Mouse (Mus musculus) hindbrain, embryonic 13.5 days (tissue): Measurements from ENCODE around the gene Ngf. TPM values are rescaled to one million over a fixed set of nuclear protein-coding genes. Genes with fewer than 3 reads are reported as not detected.

ENCODE experiments used
- ATAC-seq: fragments of 200-750 bp; cut with Nextera tagmentation; 2 replicates; pipeline ENCODE4 v1.8.0; 2017; ENCODE audit warnings: moderate TSS enrichment; ENCODE audit not compliant: low FRiP score
- H3K27ac ChIP-seq: fragments of 300-500 bp; sonication (generic); 2 replicates; pipeline ENCODE4 v1.5.1; 2015; ENCODE audit warnings: inconsistent platforms, mild to moderate bottlenecking, moderate library complexity
- H3K27me3 ChIP-seq: fragments of 300-500 bp; sonication (generic); 2 replicates; pipeline ENCODE4 v1.6.1; 2015; ENCODE audit warnings: mild to moderate bottlenecking, inconsistent platforms
- H3K36me3 ChIP-seq: fragments of 300-500 bp; sonication (generic); 2 replicates; pipeline ENCODE4 v1.6.1; 2015; ENCODE audit warnings: mild to moderate bottlenecking, inconsistent platforms
- H3K4me1 ChIP-seq: fragments of 300-500 bp; sonication (generic); replicated peaks from 2 replicates; pipeline ENCODE4 v1.6.1; 2015; ENCODE audit warnings: inconsistent platforms
- H3K4me2 ChIP-seq: fragments of 300-500 bp; sonication (generic); 2 replicates; pipeline ENCODE4 v1.6.1; 2015; ENCODE audit warnings: inconsistent platforms, mild to moderate bottlenecking, moderate library complexity
- H3K4me3 ChIP-seq: fragments of 300-500 bp; sonication (generic); 2 replicates; pipeline ENCODE4 v1.5.1; 2015; ENCODE audit warnings: mild to moderate bottlenecking, inconsistent platforms
- H3K9ac ChIP-seq: fragments of 300-500 bp; sonication (generic); 2 replicates; pipeline ENCODE4 v1.6.1; 2015; ENCODE audit warnings: mild to moderate bottlenecking, inconsistent platforms
- H3K9me3 ChIP-seq: fragments of 300-500 bp; sonication (generic); 2 replicates; pipeline ENCODE4 v1.6.1; 2016; ENCODE audit warnings: inconsistent platforms
- WGBS: fragments of 180-500 bp; shearing (Covaris S2); methylation state at CpG from one replicate; pipeline ENCODE4 v1.1.7; 2015; 5-methylcytosine and 5-hydroxymethylcytosine counted together
- polyA plus RNA-seq: library from polyadenylated mRNA; unstranded; fragments of >200 nt; fragmentation: Nextera tagmentation; extraction: Ambion mirVana; gene quantifications from 2 replicates; pipeline ENCODE4 v1.2.1, GENCODE M21; 2015

Ngf gene
- polyA plus RNA-seq = 0.18 and 0.96 TPM in 2 replicates

DNA sequence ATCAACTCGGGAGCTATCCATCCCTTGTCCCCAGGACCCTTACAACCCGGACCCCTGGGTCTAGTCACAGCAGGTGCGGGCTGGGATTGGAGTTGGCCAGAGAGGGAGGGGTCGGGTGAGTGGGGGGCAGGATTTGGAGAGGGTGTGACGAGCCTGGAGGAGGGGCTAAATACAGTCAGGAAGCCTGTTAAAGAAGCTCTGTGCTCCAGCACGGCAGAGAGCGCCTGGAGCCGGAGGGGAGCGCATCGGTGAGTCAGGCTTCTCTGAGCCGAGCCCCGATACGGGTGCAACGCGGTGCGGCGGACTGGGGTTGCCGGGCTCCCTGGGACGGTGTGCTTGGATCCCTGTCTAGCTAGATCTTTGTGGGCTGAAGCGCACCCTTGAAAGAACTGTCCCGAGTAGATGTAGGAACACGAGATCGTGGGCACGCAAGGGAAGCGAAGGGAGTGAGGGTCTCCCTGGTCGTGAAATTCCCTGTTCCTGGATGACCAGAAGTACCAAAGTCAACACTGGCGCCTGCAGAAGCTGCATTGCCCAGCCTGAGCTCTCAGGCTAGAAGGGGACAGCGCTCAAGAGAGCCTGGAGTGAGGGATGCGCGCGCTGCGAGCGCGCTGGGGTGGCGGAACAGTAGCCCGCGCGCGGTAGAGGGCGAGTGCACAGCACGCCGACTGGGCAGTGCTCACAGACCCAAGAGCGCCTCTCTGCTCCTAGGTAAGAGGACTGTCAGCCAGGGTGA, at the start of gene Ngf:
TSS of gene Ngf (plus strand) at position 207 of the 736 bp plus-strand sequence.
- peak within 1 kb of the TSS; percentile 74 for H3K4me2 ChIP-seq
- peaks cover 58% of the 10 kb centered on the region for H3K27me3 ChIP-seq
- H3K9ac ChIP-seq = peak within 1 kb of the TSS; percentile 65
- peak; percentile 66; the same call in 1 of the 2 replicates for ATAC-seq
- H3K27ac ChIP-seq = no peak within 1 kb of the TSS
- peaks cover 10% of the 10 kb centered on the region; the same call in 1 of the 2 replicates for H3K4me1 ChIP-seq
- no peaks in the 10 kb centered on the region for H3K9me3 ChIP-seq
- no peaks in the 10 kb centered on the region for H3K36me3 ChIP-seq
- under 1% methylated on average over 43 of the region's 43 CpGs for WGBS
- H3K4me3 ChIP-seq = peak within 1 kb of the TSS; percentile 45

DNA sequence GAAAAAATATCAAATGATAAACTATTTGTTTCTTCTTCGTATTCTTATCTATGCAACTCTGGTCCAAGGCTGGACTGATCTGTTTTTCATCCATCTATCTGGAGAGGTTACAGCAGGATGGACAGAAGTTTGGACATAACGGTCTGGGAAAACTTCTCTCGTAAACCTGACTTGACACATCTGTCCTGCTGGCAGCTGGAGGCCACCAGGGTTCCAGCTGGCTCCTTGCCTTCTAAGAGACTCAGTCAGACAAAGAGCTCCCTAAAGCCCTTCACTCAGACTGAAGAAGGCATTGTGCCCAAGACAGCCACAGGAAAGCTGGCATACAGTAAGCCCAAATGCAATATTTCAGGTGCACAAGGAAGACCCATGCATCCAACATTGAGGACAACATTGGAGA, 24.2 kb upstream of the Ngf start:
- 85% methylated on average over 3 of the region's 3 CpGs for WGBS
- H3K36me3 ChIP-seq = no peaks in the 10 kb centered on the region
- no peaks in the 10 kb centered on the region for H3K27me3 ChIP-seq
- no peak overlapping the region for H3K9ac ChIP-seq
- ATAC-seq = no peak
- H3K4me1 ChIP-seq = no peaks in the 10 kb centered on the region
- no peak overlapping the region for H3K27ac ChIP-seq
- H3K4me2 ChIP-seq = no peak overlapping the region
- peaks cover 3% of the 10 kb centered on the region; the same call in 1 of the 2 replicates for H3K9me3 ChIP-seq
- no peak overlapping the region for H3K4me3 ChIP-seq

DNA sequence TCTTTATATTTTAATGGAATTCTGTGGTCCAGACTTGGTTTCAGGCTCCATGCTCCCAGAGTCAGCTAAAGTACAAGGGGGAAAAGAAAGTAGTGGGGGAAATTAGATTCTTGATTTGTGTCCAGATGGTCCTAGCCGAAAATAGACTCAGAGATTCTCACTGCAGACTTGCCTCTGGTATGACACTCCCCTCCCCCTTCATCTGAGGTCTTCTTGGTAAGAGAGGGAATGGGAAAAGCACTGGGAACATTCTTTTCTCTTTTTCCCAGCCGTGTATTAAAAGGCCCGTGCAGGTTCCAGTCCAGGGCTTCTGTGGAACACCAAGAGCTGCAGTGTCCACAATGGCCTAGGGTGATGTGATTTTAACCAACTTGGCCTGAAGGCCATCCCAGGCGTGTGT, 23.0 kb upstream of the Ngf start:
- H3K27me3 ChIP-seq = no peaks in the 10 kb centered on the region
- H3K27ac ChIP-seq = no peak overlapping the region
- H3K9me3 ChIP-seq = peaks cover 3% of the 10 kb centered on the region; the same call in 1 of the 2 replicates
- no peak for ATAC-seq
- no peak overlapping the region for H3K9ac ChIP-seq
- H3K4me1 ChIP-seq = no peaks in the 10 kb centered on the region
- 78% methylated on average over 4 of the region's 4 CpGs for WGBS
- no peak overlapping the region for H3K4me3 ChIP-seq
- H3K36me3 ChIP-seq = no peaks in the 10 kb centered on the region
- no peak overlapping the region for H3K4me2 ChIP-seq

DNA sequence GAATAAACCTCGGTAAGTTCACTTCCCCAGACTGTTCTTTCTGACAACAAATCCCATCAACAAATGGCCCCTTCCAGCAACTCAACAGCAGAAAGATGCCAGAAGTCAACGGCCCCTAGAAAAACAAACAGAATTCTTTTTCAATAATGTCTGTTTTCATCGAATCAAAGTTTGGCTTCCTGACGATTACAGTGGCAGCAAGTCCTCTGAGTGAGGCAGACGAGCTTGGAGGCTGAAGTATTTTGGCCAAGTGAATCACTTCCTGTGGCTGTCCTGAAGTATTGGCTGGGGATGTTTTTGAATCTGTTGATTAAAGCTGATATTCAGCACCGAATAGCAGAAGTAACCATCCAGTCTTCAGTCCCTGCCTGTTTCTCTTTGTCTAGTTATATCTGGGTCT, 15.2 kb upstream of the Ngf start:
- H3K4me3 ChIP-seq = no peak overlapping the region
- H3K27ac ChIP-seq = no peak overlapping the region
- no peaks in the 10 kb centered on the region for H3K36me3 ChIP-seq
- no peak for ATAC-seq
- no peaks in the 10 kb centered on the region for H3K4me1 ChIP-seq
- WGBS = 79% methylated on average over 6 of the region's 6 CpGs
- H3K9me3 ChIP-seq = no peaks in the 10 kb centered on the region
- no peak overlapping the region for H3K9ac ChIP-seq
- no peak overlapping the region for H3K4me2 ChIP-seq
- H3K27me3 ChIP-seq = no peaks in the 10 kb centered on the region

DNA sequence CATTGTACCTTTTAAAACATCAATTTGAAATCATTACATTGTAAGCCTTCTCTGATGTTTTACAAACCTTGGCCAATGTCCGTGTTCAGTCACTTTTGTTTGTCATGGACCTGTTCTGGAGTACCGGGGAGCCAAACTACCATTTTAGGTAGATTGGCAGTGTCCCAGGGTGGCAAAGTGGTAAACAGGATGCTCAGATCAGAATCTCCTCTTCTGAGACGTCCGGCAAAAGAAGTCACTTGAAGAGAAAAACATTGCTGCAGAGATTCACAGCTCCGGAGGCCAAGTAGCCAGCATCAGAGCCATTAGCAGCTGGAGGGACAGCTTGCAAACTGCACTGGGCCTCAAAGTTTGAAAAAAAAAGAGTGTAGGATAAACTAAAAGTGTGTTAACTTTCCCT, 9.2 kb upstream of the Ngf start:
- no peak overlapping the region for H3K9ac ChIP-seq
- WGBS = 85% methylated on average over 5 of the region's 5 CpGs
- no peaks in the 10 kb centered on the region for H3K36me3 ChIP-seq
- H3K27me3 ChIP-seq = 0 out of 2 replicates have a peak, but pooled peaks cover 6% of the 10 kb centered on the region
- no peak for ATAC-seq
- no peaks in the 10 kb centered on the region for H3K4me1 ChIP-seq
- no peak overlapping the region for H3K27ac ChIP-seq
- no peak overlapping the region for H3K4me3 ChIP-seq
- no peak overlapping the region for H3K4me2 ChIP-seq
- H3K9me3 ChIP-seq = no peaks in the 10 kb centered on the region

DNA sequence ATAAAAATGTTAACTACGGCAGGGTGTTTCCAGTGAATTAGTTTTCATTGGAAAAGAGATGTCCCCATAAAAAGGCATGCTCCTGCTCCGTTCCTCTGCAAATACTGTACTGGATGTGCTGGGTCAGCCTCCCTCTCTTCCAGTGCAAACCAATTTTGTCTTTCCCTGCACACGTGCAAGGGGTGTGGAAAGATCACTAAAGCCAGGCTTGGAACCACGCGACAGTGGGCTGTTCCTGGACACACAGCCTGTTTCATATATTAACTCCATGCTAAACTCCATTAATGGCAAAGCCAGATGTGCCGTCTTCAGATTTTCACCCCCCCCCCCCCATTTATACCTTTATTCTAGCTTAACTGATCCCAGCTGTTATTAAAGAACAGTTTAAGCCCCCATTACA, 8.7 kb upstream of the Ngf start:
- no peak overlapping the region for H3K4me2 ChIP-seq
- no peak for ATAC-seq
- no peaks in the 10 kb centered on the region for H3K9me3 ChIP-seq
- 0 out of 2 replicates have a peak, but pooled peaks cover 6% of the 10 kb centered on the region for H3K27me3 ChIP-seq
- H3K36me3 ChIP-seq = no peaks in the 10 kb centered on the region
- no peak overlapping the region for H3K4me3 ChIP-seq
- H3K4me1 ChIP-seq = no peaks in the 10 kb centered on the region
- H3K9ac ChIP-seq = no peak overlapping the region
- H3K27ac ChIP-seq = no peak overlapping the region
- 82% methylated on average over 6 of the region's 6 CpGs for WGBS

DNA sequence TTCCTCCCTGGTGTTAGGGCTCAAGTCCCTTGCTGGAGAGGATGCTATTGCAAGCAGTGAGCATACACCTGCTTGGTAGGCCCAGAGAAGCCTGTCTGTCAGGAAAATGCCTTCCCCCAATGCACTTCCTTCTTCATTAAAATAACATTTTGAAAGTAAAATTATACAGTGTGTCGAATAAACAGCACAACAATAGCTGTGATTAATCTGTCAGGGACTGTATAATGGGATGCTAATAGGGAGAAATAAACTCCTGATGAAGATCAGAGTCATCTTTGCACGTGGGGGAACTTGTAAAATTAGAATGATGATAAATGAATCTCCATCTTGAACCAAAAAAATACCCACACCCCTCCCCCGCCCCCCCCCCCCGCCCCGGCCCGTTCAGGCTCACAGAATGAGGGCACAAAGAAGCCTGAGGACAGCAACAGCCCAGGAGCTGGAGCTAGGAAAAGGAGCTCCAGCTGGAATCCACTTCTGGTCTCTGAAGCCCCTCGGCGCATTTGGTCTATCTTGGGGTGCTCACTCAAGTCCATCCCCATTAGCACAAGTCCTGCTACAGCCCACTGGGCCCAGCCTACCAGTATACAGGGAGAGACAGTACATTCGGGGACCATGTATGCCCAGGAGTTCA, 6.9 kb upstream of the Ngf start:
- no peak overlapping the region for H3K9ac ChIP-seq
- H3K4me2 ChIP-seq = no peak overlapping the region
- H3K36me3 ChIP-seq = no peaks in the 10 kb centered on the region
- no peak overlapping the region for H3K27ac ChIP-seq
- WGBS = 55% methylated on average over 9 of the region's 9 CpGs
- ATAC-seq = no peak
- no peaks in the 10 kb centered on the region for H3K4me1 ChIP-seq
- no peaks in the 10 kb centered on the region for H3K9me3 ChIP-seq
- H3K27me3 ChIP-seq = peaks cover 14% of the 10 kb centered on the region
- H3K4me3 ChIP-seq = no peak overlapping the region

DNA sequence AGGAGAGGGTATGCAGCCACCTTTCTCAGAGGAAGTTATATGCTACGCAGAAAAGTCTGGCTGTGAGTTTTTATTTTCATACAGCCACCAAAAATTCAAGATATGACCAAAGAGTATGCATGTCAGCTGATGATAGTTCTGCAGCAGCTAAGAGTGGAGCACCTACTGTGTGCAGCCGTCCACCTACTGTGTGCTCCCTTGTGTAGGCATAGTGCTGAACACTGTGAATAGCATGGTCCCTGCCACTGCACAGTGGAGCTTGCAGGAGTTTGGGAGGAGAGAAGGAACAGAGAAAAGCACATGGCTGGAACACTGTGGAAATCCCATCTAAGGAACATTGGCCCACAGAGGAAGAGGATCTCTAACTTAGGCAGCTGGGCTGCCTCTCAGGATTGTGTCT, 6.4 kb upstream of the Ngf start:
- ATAC-seq = no peak
- Histone ChIP-seq H3K27me3 (peaks cover 19% of the 10 kb centered on the region), H3K4me2 (no peak overlapping the region), H3K4me1 (no peaks in the 10 kb centered on the region), H3K4me3 (no peak overlapping the region), H3K36me3 (no peaks in the 10 kb centered on the region), H3K27ac (no peak overlapping the region), H3K9me3 (no peaks in the 10 kb centered on the region), H3K9ac (no peak overlapping the region)
- 89% methylated on average over 2 of the region's 2 CpGs for WGBS

DNA sequence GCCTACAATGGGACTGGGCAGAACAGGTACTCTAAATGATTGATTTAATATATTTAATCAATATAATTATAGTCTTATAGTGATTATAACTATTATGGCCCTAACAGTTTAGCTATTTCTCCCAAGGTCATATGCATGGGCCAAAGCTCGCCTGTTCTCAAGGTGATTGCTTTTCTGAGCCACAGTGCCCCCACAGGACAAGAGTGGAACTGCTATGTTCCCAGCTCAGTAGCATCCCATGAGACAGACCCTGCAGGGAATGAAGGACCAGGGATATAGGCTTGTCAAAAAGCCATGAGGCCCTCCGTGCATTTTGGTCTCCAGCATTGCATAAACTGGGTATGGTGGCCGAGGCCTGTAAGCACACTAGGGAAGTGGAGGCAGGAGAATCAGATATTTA, 3.1 kb upstream of the Ngf start:
- H3K27ac ChIP-seq = no peak overlapping the region
- peaks cover 10% of the 10 kb centered on the region; the same call in 1 of the 2 replicates for H3K4me1 ChIP-seq
- H3K9ac ChIP-seq = no peak overlapping the region
- H3K4me3 ChIP-seq = no peak overlapping the region
- H3K9me3 ChIP-seq = no peaks in the 10 kb centered on the region
- H3K36me3 ChIP-seq = no peaks in the 10 kb centered on the region
- no peak overlapping the region for H3K4me2 ChIP-seq
- ATAC-seq = 0 out of 2 replicates have a peak, but pooled peaks have one; percentile 24
- H3K27me3 ChIP-seq = peaks cover 52% of the 10 kb centered on the region
- 19% methylated on average over 3 of the region's 3 CpGs for WGBS

DNA sequence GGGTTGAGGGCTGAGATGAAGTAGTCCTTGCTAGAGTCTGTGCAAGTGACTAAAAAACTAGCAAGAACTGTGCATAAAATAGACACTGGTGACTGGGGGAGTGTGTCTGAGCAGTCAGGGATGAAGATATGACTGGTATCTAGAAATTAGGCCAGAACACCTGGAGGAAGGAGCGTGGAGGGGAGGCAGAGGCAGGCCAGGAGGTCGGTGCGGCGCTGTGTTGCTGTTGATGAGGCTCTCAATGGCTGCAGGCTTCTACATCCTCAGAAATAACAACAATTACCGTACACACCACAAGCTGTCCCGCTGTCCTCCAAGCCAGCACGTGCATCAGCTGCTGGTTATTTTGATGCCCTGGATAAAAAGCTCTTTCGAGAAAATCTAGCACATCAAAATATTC, 2.6 kb upstream of the Ngf start:
- Histone ChIP-seq H3K4me1 (peaks cover 10% of the 10 kb centered on the region; the same call in 1 of the 2 replicates), H3K27me3 (peaks cover 57% of the 10 kb centered on the region), H3K4me3 (no peak overlapping the region), H3K36me3 (no peaks in the 10 kb centered on the region), H3K9me3 (no peaks in the 10 kb centered on the region), H3K27ac (no peak overlapping the region), H3K4me2 (no peak overlapping the region), H3K9ac (no peak overlapping the region)
- WGBS = 81% methylated on average over 8 of the region's 8 CpGs
- no peak for ATAC-seq

DNA sequence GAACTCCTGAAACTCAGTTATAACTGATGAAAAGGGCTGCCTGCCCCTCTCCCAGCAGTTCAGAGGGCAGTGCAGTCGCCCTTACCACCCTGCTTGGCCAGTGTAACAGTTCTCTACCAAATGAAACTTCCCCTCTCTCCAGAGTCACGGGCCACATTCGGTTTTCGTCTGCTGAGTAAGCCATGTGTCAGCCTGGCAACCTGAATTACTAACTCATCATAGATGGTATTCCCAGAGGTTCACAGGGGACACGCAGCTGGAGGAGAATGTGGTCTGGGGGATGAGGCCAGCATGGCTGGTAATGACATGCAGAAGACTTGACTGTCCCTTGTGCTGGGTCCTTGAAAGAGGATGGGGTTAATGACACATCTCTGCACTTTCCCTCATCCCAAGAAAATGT, 1.5 kb downstream of the Ngf start:
- WGBS = 68% methylated on average over 5 of the region's 5 CpGs
- H3K27ac ChIP-seq = no peak overlapping the region
- H3K4me1 ChIP-seq = peaks cover 10% of the 10 kb centered on the region; the same call in 1 of the 2 replicates
- H3K4me3 ChIP-seq = no peak overlapping the region
- no peak overlapping the region for H3K9ac ChIP-seq
- peaks cover 54% of the 10 kb centered on the region for H3K27me3 ChIP-seq
- no peaks in the 10 kb centered on the region for H3K9me3 ChIP-seq
- no peaks in the 10 kb centered on the region for H3K36me3 ChIP-seq
- ATAC-seq = no peak
- no peak overlapping the region for H3K4me2 ChIP-seq

DNA sequence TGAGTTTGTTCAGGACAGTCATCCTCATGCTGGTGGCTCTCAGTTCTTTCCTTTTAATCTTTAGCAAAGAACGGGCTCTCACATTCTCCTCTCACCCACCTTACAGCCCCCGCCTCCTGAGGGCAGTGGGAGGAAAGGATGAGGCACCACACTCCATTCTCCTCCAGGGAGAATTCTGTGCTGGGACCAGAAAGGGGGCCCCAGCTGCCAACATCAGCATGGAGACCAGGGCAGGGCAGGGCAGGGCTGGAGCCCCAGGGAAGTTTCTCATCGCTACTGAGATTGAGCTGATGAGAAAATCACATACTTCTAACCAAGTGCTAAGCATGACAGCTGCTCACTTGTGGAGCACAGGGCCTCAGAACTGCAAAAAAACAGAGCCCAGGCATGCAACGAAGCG, 2.1 kb downstream of the Ngf start:
- ATAC-seq = no peak
- Histone ChIP-seq H3K4me3 (no peak overlapping the region), H3K9ac (no peak overlapping the region), H3K9me3 (no peaks in the 10 kb centered on the region), H3K4me2 (no peak overlapping the region), H3K4me1 (peaks cover 10% of the 10 kb centered on the region; the same call in 1 of the 2 replicates), H3K36me3 (no peaks in the 10 kb centered on the region), H3K27ac (no peak overlapping the region), H3K27me3 (peaks cover 54% of the 10 kb centered on the region)
- WGBS = 67% methylated on average over 5 of the region's 5 CpGs
